Mouse (Mus musculus): ENCODE measurements around the gene Lrpprc. TPM values are rescaled to one million over a fixed set of nuclear protein-coding genes. Genes with fewer than 3 reads are reported as not detected.

Gene Lrpprc
- polyA plus RNA-seq, 1 experiment from 2014 or later: 21.0 TPM

- Histone ChIP-seq H3K79me2 (ENCODE audit: inconsistent target) (no peaks in the 10 kb centered on the region), H3K27ac (no peak within 1 kb of the TSS), H3K36me3 (ENCODE audit: inconsistent target) (no peaks in the 10 kb centered on the region), H3K4me3 (ENCODE audit: inconsistent target) (no peak within 1 kb of the TSS)
- WGBS (ENCODE audit: missing documents): 95% methylated on average over 18 of the region's 18 CpGs
These were observed 107.6 kb downstream of the Lrpprc start, which contains the start of gene Abcg5 for GRCm38 (mm10) chr17:84682734-84683717. Abcg5 (minus strand) TSS chr17:84683011.

GRCm38 (mm10) chr17:84681670-84682069, 108.9 kb downstream of the Lrpprc start:
- H3K27ac ChIP-seq: no peak overlapping the region
- 92% methylated on average over 3 of the region's 3 CpGs for WGBS (ENCODE audit: missing documents)
- H3K4me3 ChIP-seq (ENCODE audit: inconsistent target): no peak overlapping the region
- no peaks in the 10 kb centered on the region for H3K79me2 ChIP-seq (ENCODE audit: inconsistent target)
- H3K36me3 ChIP-seq (ENCODE audit: inconsistent target): no peaks in the 10 kb centered on the region

GRCm38 (mm10) chr17:84677595-84677994, 113.0 kb downstream of the Lrpprc start:
- Histone ChIP-seq H3K36me3 (ENCODE audit: inconsistent target) (no peaks in the 10 kb centered on the region), H3K4me3 (ENCODE audit: inconsistent target) (no peak overlapping the region), H3K79me2 (ENCODE audit: inconsistent target) (no peaks in the 10 kb centered on the region), H3K27ac (no peak overlapping the region)
- WGBS (ENCODE audit: missing documents): 31% methylated on average over 11 of the region's 11 CpGs

GRCm38 (mm10) chr17:84675951-84676366, 114.6 kb downstream of the Lrpprc start, which contains the start of gene Abcg8:
Abcg8 (plus strand) TSS chr17:84676302.
- H3K4me3 ChIP-seq (ENCODE audit: inconsistent target): no peak within 1 kb of the TSS
- WGBS (ENCODE audit: missing documents): 6% methylated on average over 23 of the region's 24 CpGs
- no peaks in the 10 kb centered on the region for H3K79me2 ChIP-seq (ENCODE audit: inconsistent target)
- no peaks in the 10 kb centered on the region for H3K36me3 ChIP-seq (ENCODE audit: inconsistent target)
- H3K27ac ChIP-seq: no peak within 1 kb of the TSS

GRCm38 (mm10) chr17:84675204-84675603, 115.4 kb downstream of the Lrpprc start:
- 74% methylated on average over 4 of the region's 4 CpGs for WGBS (ENCODE audit: missing documents)
- H3K79me2 ChIP-seq (ENCODE audit: inconsistent target): no peaks in the 10 kb centered on the region
- no peak overlapping the region for H3K27ac ChIP-seq
- no peaks in the 10 kb centered on the region for H3K36me3 ChIP-seq (ENCODE audit: inconsistent target)
- no peak overlapping the region for H3K4me3 ChIP-seq (ENCODE audit: inconsistent target)

- Histone ChIP-seq H3K4me3 (ENCODE audit: inconsistent target) (no peak overlapping the region), H3K36me3 (ENCODE audit: inconsistent target) (no peaks in the 10 kb centered on the region), H3K79me2 (ENCODE audit: inconsistent target) (no peaks in the 10 kb centered on the region), H3K27ac (no peak overlapping the region)
- 84% methylated on average over 7 of the region's 7 CpGs for WGBS (ENCODE audit: missing documents)
These were observed 116.5 kb downstream of the Lrpprc start for GRCm38 (mm10) chr17:84674048-84674447.

- Histone ChIP-seq H3K36me3 (ENCODE audit: inconsistent target) (no peaks in the 10 kb centered on the region), H3K4me3 (ENCODE audit: inconsistent target) (no peak overlapping the region)
- WGBS (ENCODE audit: missing documents): 85% methylated on average over 16 of the region's 16 CpGs
These were observed 117.9 kb downstream of the Lrpprc start for GRCm38 (mm10) chr17:84672376-84673369.

GRCm38 (mm10) chr17:84667848-84668247, 122.7 kb downstream of the Lrpprc start:
- Histone ChIP-seq H3K36me3 (ENCODE audit: inconsistent target) (no peaks in the 10 kb centered on the region), H3K27ac (no peak overlapping the region), H3K4me3 (ENCODE audit: inconsistent target) (no peak overlapping the region), H3K79me2 (ENCODE audit: inconsistent target) (no peaks in the 10 kb centered on the region)
- 89% methylated on average over 3 of the region's 3 CpGs for WGBS (ENCODE audit: missing documents)

More at GRCm38 (mm10) chr17:84672376-84673369, 117.9 kb downstream of the Lrpprc start:
- Histone ChIP-seq H3K27ac (no peak overlapping the region), H3K79me2 (ENCODE audit: inconsistent target) (no peaks in the 10 kb centered on the region)

GRCm38 (mm10) chr17:84665691-84666090, 124.9 kb downstream of the Lrpprc start:
- WGBS (ENCODE audit: missing documents): 29% methylated on average over 9 of the region's 9 CpGs
- H3K36me3 ChIP-seq (ENCODE audit: inconsistent target): no peaks in the 10 kb centered on the region
- no peak overlapping the region for H3K27ac ChIP-seq
- no peaks in the 10 kb centered on the region for H3K79me2 ChIP-seq (ENCODE audit: inconsistent target)
- no peak overlapping the region for H3K4me3 ChIP-seq (ENCODE audit: inconsistent target)

- no peaks in the 10 kb centered on the region for H3K36me3 ChIP-seq (ENCODE audit: inconsistent target)
- no peak overlapping the region for H3K4me3 ChIP-seq (ENCODE audit: inconsistent target)
- 84% methylated on average over 10 of the region's 10 CpGs for WGBS (ENCODE audit: missing documents)
- H3K27ac ChIP-seq: no peak overlapping the region
- H3K79me2 ChIP-seq (ENCODE audit: inconsistent target): no peaks in the 10 kb centered on the region
These were observed 125.5 kb downstream of the Lrpprc start for GRCm38 (mm10) chr17:84665053-84665452.

- no peaks in the 10 kb centered on the region for H3K36me3 ChIP-seq (ENCODE audit: inconsistent target)
- 93% methylated on average over 8 of the region's 8 CpGs for WGBS (ENCODE audit: missing documents)
- no peaks in the 10 kb centered on the region for H3K79me2 ChIP-seq (ENCODE audit: inconsistent target)
- no peak overlapping the region for H3K27ac ChIP-seq
- H3K4me3 ChIP-seq (ENCODE audit: inconsistent target): no peak overlapping the region
These were observed 131.6 kb downstream of the Lrpprc start for GRCm38 (mm10) chr17:84658951-84659350.

GRCm38 (mm10) chr17:84658195-84658594, 132.4 kb downstream of the Lrpprc start:
- 89% methylated on average over 5 of the region's 5 CpGs for WGBS (ENCODE audit: missing documents)
- Histone ChIP-seq H3K4me3 (ENCODE audit: inconsistent target) (no peak overlapping the region), H3K27ac (no peak overlapping the region), H3K79me2 (ENCODE audit: inconsistent target) (no peaks in the 10 kb centered on the region), H3K36me3 (ENCODE audit: inconsistent target) (no peaks in the 10 kb centered on the region)

- Histone ChIP-seq H3K4me3 (ENCODE audit: inconsistent target) (no peak overlapping the region), H3K36me3 (ENCODE audit: inconsistent target) (no peaks in the 10 kb centered on the region), H3K79me2 (ENCODE audit: inconsistent target) (no peaks in the 10 kb centered on the region), H3K27ac (no peak overlapping the region)
- 85% methylated on average over 7 of the region's 7 CpGs for WGBS (ENCODE audit: missing documents)
These were observed 132.8 kb downstream of the Lrpprc start for GRCm38 (mm10) chr17:84657782-84658181.

- Histone ChIP-seq H3K36me3 (ENCODE audit: inconsistent target) (no peaks in the 10 kb centered on the region), H3K79me2 (ENCODE audit: inconsistent target) (no peaks in the 10 kb centered on the region), H3K27ac (no peak overlapping the region), H3K4me3 (ENCODE audit: inconsistent target) (no peak overlapping the region)
- 94% methylated on average over 3 of the region's 3 CpGs for WGBS (ENCODE audit: missing documents)
These were observed 133.2 kb downstream of the Lrpprc start for GRCm38 (mm10) chr17:84657422-84657732.
